Mouse (Mus musculus) bone marrow, adult 2 months (tissue): ENCODE measurements around the gene Trabd2b. TPM values are rescaled to one million over a fixed set of nuclear protein-coding genes. Genes with fewer than 3 reads are reported as not detected.

Source experiments
- H3K27ac ChIP-seq: fragments of 200-500 bp; 2 replicates; pipeline ENCODE4 v1.5.1; 2012; ENCODE audit warnings: low read depth, mild to moderate bottlenecking, control low read depth, inconsistent platforms, low read length; ENCODE audit not compliant: control insufficient read depth, poor library complexity, insufficient read depth
- H3K4me1 ChIP-seq: fragments of 200-500 bp; 2 replicates; pipeline ENCODE4 v1.6.1; 2011; ENCODE audit warnings: low read length; ENCODE audit not compliant: control insufficient read depth, insufficient read depth
- H3K4me3 ChIP-seq: fragments of 200-500 bp; replicated peaks from 2 replicates; pipeline ENCODE3; 2011; ENCODE audit warnings: mild to moderate bottlenecking, low read depth, low read length, control low read depth; ENCODE audit not compliant: control insufficient read depth
- CTCF ChIP-seq: fragments of 200-500 bp; IDR thresholded peaks from 2 replicates; pipeline ENCODE4 v1.5.1; 2011; ENCODE audit warnings: low read length, control low read depth; ENCODE audit not compliant: control insufficient read depth, insufficient read depth
- POLR2A ChIP-seq: fragments of 200-500 bp; IDR thresholded peaks from 2 replicates; pipeline ENCODE4 v1.6.1; 2011; ENCODE audit warnings: low read depth, mild to moderate bottlenecking, control low read depth, low read length, borderline replicate concordance; ENCODE audit not compliant: control insufficient read depth
- WGBS: fragments of 180-500 bp; shearing (Covaris S2); methylation state at CpG from one replicate; pipeline ENCODE4 v1.1.7; 2018; 5-methylcytosine and 5-hydroxymethylcytosine counted together
- polyA plus RNA-seq: library from polyadenylated mRNA; stranded (reverse); fragments of >200 nt; gene quantifications from 2 replicates; pipeline ENCODE4 v1.2.4, GENCODE M21; 2011; ENCODE audit warnings: low replicate concordance; ENCODE audit not compliant: missing spikeins, insufficient read depth, insufficient read length

Trabd2b gene
- polyA plus RNA-seq, 1 experiment, result not detected

- no peak overlapping the region for H3K4me3 ChIP-seq
- no peak overlapping the region for H3K27ac ChIP-seq
- H3K4me1 ChIP-seq, result no peaks in the 10 kb centered on the region
- TF ChIP-seq CTCF (no peak), POLR2A (no peak)
- WGBS, result 56% methylated on average over 3 of the region's 3 CpGs
Observed at GRCm38 (mm10) chr4:114407516-114407915, 992 bp downstream of the Trabd2b start.

- H3K4me3 ChIP-seq, result no peak overlapping the region
- WGBS, result 6% methylated on average over 2 of the region's 2 CpGs
- H3K27ac ChIP-seq, result no peak overlapping the region
- no peak for TF ChIP-seq CTCF
- TF ChIP-seq POLR2A, result no peak
- H3K4me1 ChIP-seq, result no peaks in the 10 kb centered on the region
Observed at GRCm38 (mm10) chr4:114408298-114408697, 1.8 kb downstream of the Trabd2b start.

- 78% methylated on average over 18 of the region's 18 CpGs for WGBS
Observed at GRCm38 (mm10) chr4:114408890-114409480, 2.5 kb downstream of the Trabd2b start.

GRCm38 (mm10) chr4:114409511-114409910, 3.0 kb downstream of the Trabd2b start:
- TF ChIP-seq POLR2A (no peak), CTCF (no peak)
- Histone ChIP-seq H3K4me3 (no peak overlapping the region), H3K4me1 (no peaks in the 10 kb centered on the region), H3K27ac (no peak overlapping the region)

More at GRCm38 (mm10) chr4:114408890-114409480, 2.5 kb downstream of the Trabd2b start:
- TF ChIP-seq POLR2A (no peak), CTCF (no peak)
- Histone ChIP-seq H3K4me3 (no peak overlapping the region), H3K27ac (no peak overlapping the region), H3K4me1 (no peaks in the 10 kb centered on the region)

GRCm38 (mm10) chr4:114410026-114410425, 3.5 kb downstream of the Trabd2b start:
- 56% methylated on average over 3 of the region's 3 CpGs for WGBS
- Histone ChIP-seq H3K4me3 (no peak overlapping the region), H3K27ac (no peak overlapping the region), H3K4me1 (no peaks in the 10 kb centered on the region)
- TF ChIP-seq CTCF (no peak), POLR2A (no peak)

GRCm38 (mm10) chr4:114410443-114410842, 3.9 kb downstream of the Trabd2b start:
- Histone ChIP-seq H3K4me1 (no peaks in the 10 kb centered on the region), H3K27ac (no peak overlapping the region), H3K4me3 (no peak overlapping the region)
- 61% methylated on average over 11 of the region's 11 CpGs for WGBS
- TF ChIP-seq POLR2A, result no peak
- TF ChIP-seq CTCF, result no peak

GRCm38 (mm10) chr4:114410958-114411661, 4.6 kb downstream of the Trabd2b start:
- H3K4me3 ChIP-seq, result no peak overlapping the region
- no peak overlapping the region for H3K27ac ChIP-seq
- WGBS, result 65% methylated on average over 9 of the region's 9 CpGs
- TF ChIP-seq CTCF, result no peak
- no peak for TF ChIP-seq POLR2A
- no peaks in the 10 kb centered on the region for H3K4me1 ChIP-seq

GRCm38 (mm10) chr4:114411846-114412390, 5.4 kb downstream of the Trabd2b start:
- no peak overlapping the region for H3K27ac ChIP-seq
- no peak overlapping the region for H3K4me3 ChIP-seq
- TF ChIP-seq POLR2A (no peak), CTCF (no peak)
- WGBS, result 47% methylated on average over 6 of the region's 6 CpGs
- no peaks in the 10 kb centered on the region for H3K4me1 ChIP-seq
